Mouse (Mus musculus) hindbrain, embryonic 10.5 days (tissue): Measurements from ENCODE around the gene Insyn1. TPM values are rescaled to one million over a fixed set of nuclear protein-coding genes. Genes with fewer than 3 reads are reported as not detected.

Experiments
- DNase-seq: peaks from one replicate; pipeline ENCODE4 v3.0.0-alpha.2; 2017; ENCODE audit warnings: low spot score
- H3K27ac ChIP-seq: fragments of 300-500 bp; sonication (generic); 2 replicates; pipeline ENCODE4 v1.5.1; 2016; ENCODE audit warnings: mild to moderate bottlenecking, moderate library complexity
- H3K27me3 ChIP-seq: fragments of 300-500 bp; sonication (generic); 2 replicates; pipeline ENCODE4 v1.6.1; 2016; ENCODE audit warnings: mild to moderate bottlenecking; ENCODE audit not compliant: poor library complexity, insufficient read depth, severe bottlenecking
- H3K36me3 ChIP-seq: fragments of 300-500 bp; sonication (generic); 2 replicates; pipeline ENCODE4 v1.6.1; 2016; ENCODE audit warnings: mild to moderate bottlenecking, moderate library complexity
- H3K4me1 ChIP-seq: fragments of 300-500 bp; sonication (generic); replicated peaks from 2 replicates; pipeline ENCODE4 v1.6.1; 2016; ENCODE audit warnings: mild to moderate bottlenecking
- H3K4me3 ChIP-seq: fragments of 300-500 bp; sonication (generic); 2 replicates; pipeline ENCODE4 v1.5.1; 2016; ENCODE audit warnings: mild to moderate bottlenecking, moderate library complexity
- H3K9me3 ChIP-seq: fragments of 300-500 bp; sonication (generic); 2 replicates; pipeline ENCODE4 v1.6.1; 2016; ENCODE audit warnings: mild to moderate bottlenecking, moderate library complexity
- WGBS: fragments of 180-500 bp; shearing (Covaris S2); methylation state at CpG from one replicate; pipeline ENCODE4 v1.1.7; 2016; 5-methylcytosine and 5-hydroxymethylcytosine counted together
- polyA plus RNA-seq: library from polyadenylated mRNA; unstranded; fragments of >200 nt; fragmentation: Nextera tagmentation; extraction: Ambion mirVana; gene quantifications from 2 replicates; pipeline ENCODE4 v1.2.1, GENCODE M21; 2016

Gene Insyn1
- polyA plus RNA-seq, 1 experiment from 2014 or later, result 2.1 TPM

GRCm38 (mm10) chr9:58454886-58455285 lies 33.5 kb upstream of the Insyn1 start:
- no peaks in the 10 kb centered on the region for H3K9me3 ChIP-seq
- DNase-seq, result no peak
- H3K4me1 ChIP-seq, result peaks cover 31% of the 10 kb centered on the region
- no peak overlapping the region for H3K27ac ChIP-seq
- no peaks in the 10 kb centered on the region for H3K36me3 ChIP-seq
- no peak overlapping the region for H3K4me3 ChIP-seq
- peaks cover 7% of the 10 kb centered on the region; the same call in 1 of the 2 replicates for H3K27me3 ChIP-seq
- 31% methylated on average over 3 of the region's 3 CpGs for WGBS

- no peak overlapping the region for H3K4me3 ChIP-seq
- 6% methylated on average over 13 of the region's 13 CpGs for WGBS
- peaks cover 7% of the 10 kb centered on the region; the same call in 1 of the 2 replicates for H3K27me3 ChIP-seq
- peaks cover 30% of the 10 kb centered on the region for H3K4me1 ChIP-seq
- peak; percentile 21 for DNase-seq
- H3K9me3 ChIP-seq, result no peaks in the 10 kb centered on the region
- no peaks in the 10 kb centered on the region for H3K36me3 ChIP-seq
- no peak overlapping the region; the same call in 1 of the 2 replicates for H3K27ac ChIP-seq
Observed at GRCm38 (mm10) chr9:58455798-58456197, 32.6 kb upstream of the Insyn1 start.

- Histone ChIP-seq H3K27me3 (peaks cover 7% of the 10 kb centered on the region; the same call in 1 of the 2 replicates), H3K27ac (no peak overlapping the region), H3K4me1 (peaks cover 30% of the 10 kb centered on the region), H3K9me3 (no peaks in the 10 kb centered on the region), H3K4me3 (no peak overlapping the region), H3K36me3 (no peaks in the 10 kb centered on the region)
- no peak for DNase-seq
- WGBS, result 70% methylated on average over 7 of the region's 7 CpGs
Observed at GRCm38 (mm10) chr9:58457481-58457955, 30.9 kb upstream of the Insyn1 start.

- 84% methylated on average over 3 of the region's 3 CpGs for WGBS
- H3K4me3 ChIP-seq, result no peak overlapping the region
- DNase-seq, result no peak
- H3K36me3 ChIP-seq, result no peaks in the 10 kb centered on the region
- no peak overlapping the region for H3K27ac ChIP-seq
- peaks cover 7% of the 10 kb centered on the region; the same call in 1 of the 2 replicates for H3K27me3 ChIP-seq
- peaks cover 30% of the 10 kb centered on the region for H3K4me1 ChIP-seq
- H3K9me3 ChIP-seq, result no peaks in the 10 kb centered on the region
Observed at GRCm38 (mm10) chr9:58458341-58458740, 30.1 kb upstream of the Insyn1 start.

GRCm38 (mm10) chr9:58458856-58459553 lies 29.4 kb upstream of the Insyn1 start:
- WGBS, result 86% methylated on average over 6 of the region's 6 CpGs
- Histone ChIP-seq H3K4me3 (no peak overlapping the region), H3K27me3 (peaks cover 7% of the 10 kb centered on the region; the same call in 1 of the 2 replicates), H3K36me3 (no peaks in the 10 kb centered on the region), H3K4me1 (peaks cover 30% of the 10 kb centered on the region), H3K27ac (no peak overlapping the region), H3K9me3 (no peaks in the 10 kb centered on the region)
- no peak for DNase-seq

GRCm38 (mm10) chr9:58467345-58468025 lies 20.9 kb upstream of the Insyn1 start:
- H3K36me3 ChIP-seq, result no peaks in the 10 kb centered on the region
- 79% methylated on average over 5 of the region's 5 CpGs for WGBS
- 0 out of 2 replicates have a peak, but pooled peaks cover 7% of the 10 kb centered on the region for H3K4me1 ChIP-seq
- no peak overlapping the region for H3K4me3 ChIP-seq
- no peaks in the 10 kb centered on the region for H3K27me3 ChIP-seq
- no peak for DNase-seq
- no peaks in the 10 kb centered on the region for H3K9me3 ChIP-seq
- no peak overlapping the region for H3K27ac ChIP-seq

- Histone ChIP-seq H3K4me3 (no peak overlapping the region), H3K27me3 (no peaks in the 10 kb centered on the region), H3K36me3 (no peaks in the 10 kb centered on the region), H3K27ac (0 out of 2 replicates have a peak overlapping the region, but pooled peaks have one; percentile 8), H3K9me3 (no peaks in the 10 kb centered on the region), H3K4me1 (peaks cover 16% of the 10 kb centered on the region; the same call in 1 of the 2 replicates)
- 45% methylated on average over 6 of the region's 6 CpGs for WGBS
- no peak for DNase-seq
Observed at GRCm38 (mm10) chr9:58470466-58470865, 17.9 kb upstream of the Insyn1 start.

GRCm38 (mm10) chr9:58473211-58473815 lies 15.1 kb upstream of the Insyn1 start:
- no peaks in the 10 kb centered on the region for H3K9me3 ChIP-seq
- H3K27ac ChIP-seq, result 0 out of 2 replicates have a peak overlapping the region, but pooled peaks have one; percentile 23
- DNase-seq, result no peak
- H3K36me3 ChIP-seq, result no peaks in the 10 kb centered on the region
- WGBS, result 80% methylated on average over 8 of the region's 8 CpGs
- H3K27me3 ChIP-seq, result 0 out of 2 replicates have a peak, but pooled peaks cover 7% of the 10 kb centered on the region
- peaks cover 16% of the 10 kb centered on the region; the same call in 1 of the 2 replicates for H3K4me1 ChIP-seq
- no peak overlapping the region for H3K4me3 ChIP-seq

GRCm38 (mm10) chr9:58487076-58487475 lies 1.3 kb upstream of the Insyn1 start:
- peaks cover 80% of the 10 kb centered on the region for H3K27me3 ChIP-seq
- H3K9me3 ChIP-seq, result no peaks in the 10 kb centered on the region
- WGBS, result 19% methylated on average over 3 of the region's 3 CpGs
- H3K4me1 ChIP-seq, result peaks cover 35% of the 10 kb centered on the region
- no peaks in the 10 kb centered on the region for H3K36me3 ChIP-seq
- DNase-seq, result no peak
- no peak overlapping the region for H3K4me3 ChIP-seq
- no peak overlapping the region for H3K27ac ChIP-seq

GRCm38 (mm10) chr9:58489133-58489864 lies 896 bp downstream of the Insyn1 start:
- Histone ChIP-seq H3K4me1 (peaks cover 35% of the 10 kb centered on the region), H3K9me3 (no peaks in the 10 kb centered on the region), H3K27me3 (peaks cover 78% of the 10 kb centered on the region), H3K4me3 (peak overlapping the region; percentile 77), H3K36me3 (no peaks in the 10 kb centered on the region), H3K27ac (peak overlapping the region; percentile 88)
- WGBS, result 2% methylated on average over 13 of the region's 13 CpGs
- DNase-seq, result peak; percentile 24

- 0 out of 2 replicates have a peak overlapping the region, but pooled peaks have one; percentile 17 for H3K27ac ChIP-seq
- peak overlapping the region; percentile 77 for H3K4me3 ChIP-seq
- peaks cover 35% of the 10 kb centered on the region for H3K4me1 ChIP-seq
- WGBS, result 11% methylated on average over 7 of the region's 7 CpGs
- H3K27me3 ChIP-seq, result peaks cover 73% of the 10 kb centered on the region
- no peaks in the 10 kb centered on the region for H3K36me3 ChIP-seq
- no peaks in the 10 kb centered on the region for H3K9me3 ChIP-seq
- DNase-seq, result no peak
Observed at GRCm38 (mm10) chr9:58489865-58490165, 1.4 kb downstream of the Insyn1 start.

- H3K27me3 ChIP-seq, result peaks cover 67% of the 10 kb centered on the region
- H3K27ac ChIP-seq, result no peak overlapping the region
- peaks cover 35% of the 10 kb centered on the region for H3K4me1 ChIP-seq
- DNase-seq, result no peak
- H3K36me3 ChIP-seq, result no peaks in the 10 kb centered on the region
- no peaks in the 10 kb centered on the region for H3K9me3 ChIP-seq
- 60% methylated on average over 2 of the region's 2 CpGs for WGBS
- peak overlapping the region; percentile 77; the same call in 1 of the 2 replicates for H3K4me3 ChIP-seq
Observed at GRCm38 (mm10) chr9:58490391-58490790, 2.0 kb downstream of the Insyn1 start.
